Comparison of ENCODE assay signal across 32 mouse cellular contexts in the genomic region with DNA sequence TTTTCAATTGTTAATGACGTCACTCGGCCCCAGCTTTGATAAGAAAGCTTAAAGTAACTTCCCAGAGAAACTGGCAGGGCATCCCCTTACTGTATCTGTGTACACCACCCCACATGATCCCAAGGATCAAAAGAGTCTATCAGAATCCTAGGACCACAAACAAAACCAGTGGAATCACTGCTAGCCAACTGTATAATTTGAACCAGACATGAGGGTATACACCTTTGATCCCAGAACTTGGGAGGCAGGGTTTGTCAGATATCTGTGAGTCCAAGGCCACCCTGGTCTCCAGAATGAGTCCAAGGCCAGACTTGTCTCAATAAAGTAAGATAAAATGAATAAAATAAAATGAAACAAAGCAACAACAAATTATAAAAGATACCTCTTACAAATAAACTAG.
DNase-seq lines count a peak whose midpoint lies in the region; ATAC-seq and TF ChIP-seq lines count a peak whose summit lies in the region.
"Had no signal": no experiment of that assay in that cellular context is flagged by ENCODE, and none has a peak within 500 bp of the region (broad histone marks: within the 10 kb centered on the region; RNA-seq: fewer than 3 reads in every experiment).

No protein-coding gene starts in this region.

- no peak for TF ChIP-seq CTCF in heart, postnatal 0 days (IDR thresholded peaks at IDR 0.05; ENCODE audit: low read depth)

- no peak overlapping the region for H3K9ac ChIP-seq in embryonic facial prominence, embryonic 11.5 days (replicated peaks; ENCODE audit: low read length)
- H3K9ac ChIP-seq in heart, postnatal 0 days (replicated peaks; ENCODE audit: low read depth, low read length), result peak overlapping the region; percentile 11; the same call in 1 of the 2 replicates
- H3K9ac ChIP-seq: heart, embryonic 12.5 days; hindbrain, embryonic 15.5 days; limb, embryonic 12.5 days; liver, embryonic 13.5 days; midbrain, embryonic 13.5 days; neural tube, embryonic 13.5 days had no signal

- no peaks in the 10 kb centered on the region for H3K4me1 ChIP-seq in embryonic facial prominence, embryonic 11.5 days (ENCODE audit: control insufficient read depth, insufficient read depth, low read length)
- H3K4me1 ChIP-seq in embryonic facial prominence, embryonic 10.5 days, result no peaks in the 10 kb centered on the region
- H3K4me1 ChIP-seq in heart, postnatal 0 days (ENCODE audit: control insufficient read depth, insufficient read depth), result peaks cover 10% of the 10 kb centered on the region
- H3K4me1 ChIP-seq: limb, embryonic 12.5 days; liver, embryonic 13.5 days; midbrain, embryonic 13.5 days; neural tube, embryonic 13.5 days had no signal

- no peaks in the 10 kb centered on the region for H3K9me3 ChIP-seq in embryonic facial prominence, embryonic 11.5 days (replicated peaks; ENCODE audit: control insufficient read depth, low read length)
- H3K9me3 ChIP-seq in embryonic facial prominence, embryonic 10.5 days, result no peaks in the 10 kb centered on the region
- no peaks in the 10 kb centered on the region for H3K9me3 ChIP-seq in heart, postnatal 0 days (replicated peaks; ENCODE audit: control insufficient read depth, low read length)
- H3K9me3 ChIP-seq: heart, embryonic 12.5 days; hindbrain, embryonic 15.5 days; limb, embryonic 12.5 days; liver, embryonic 13.5 days; midbrain, embryonic 13.5 days; neural tube, embryonic 13.5 days had no signal

- H3K27me3 ChIP-seq in embryonic facial prominence, embryonic 11.5 days (ENCODE audit: control insufficient read depth, insufficient read depth, low read length), result no peaks in the 10 kb centered on the region
- H3K27me3 ChIP-seq in embryonic facial prominence, embryonic 10.5 days (replicated peaks; ENCODE audit: low read depth, poor library complexity, severe bottlenecking), result no peaks in the 10 kb centered on the region; the same call in 1 of the 2 replicates
- no peaks in the 10 kb centered on the region for H3K27me3 ChIP-seq in heart, postnatal 0 days (ENCODE audit: control insufficient read depth, insufficient read depth, low read length)
- H3K27me3 ChIP-seq: heart, embryonic 12.5 days; hindbrain, embryonic 15.5 days; limb, embryonic 12.5 days; liver, embryonic 13.5 days; midbrain, embryonic 13.5 days; neural tube, embryonic 13.5 days had no signal

- TF ChIP-seq EP300 in heart, postnatal 0 days (IDR thresholded peaks at IDR 0.05; ENCODE audit: low read depth), result 0 out of 2 replicates have a peak, but pooled peaks have one; percentile 6

- 54% methylated on average over 2 of the region's 2 CpGs for WGBS in embryonic facial prominence, embryonic 11.5 days
- WGBS in embryonic facial prominence, embryonic 10.5 days, result 73% methylated on average over 2 of the region's 2 CpGs
- WGBS in heart, postnatal 0 days, result 20% methylated on average over 2 of the region's 2 CpGs

- H3K36me3 ChIP-seq in embryonic facial prominence, embryonic 11.5 days (replicated peaks; ENCODE audit: control insufficient read depth, insufficient read depth, low read depth, low read length), result no peaks in the 10 kb centered on the region
- no peaks in the 10 kb centered on the region for H3K36me3 ChIP-seq in embryonic facial prominence, embryonic 10.5 days (replicated peaks)
- no peaks in the 10 kb centered on the region for H3K36me3 ChIP-seq in heart, postnatal 0 days (replicated peaks; ENCODE audit: control insufficient read depth, insufficient read depth, low read length)
- H3K36me3 ChIP-seq: heart, embryonic 12.5 days; hindbrain, embryonic 15.5 days; limb, embryonic 12.5 days; liver, embryonic 13.5 days; midbrain, embryonic 13.5 days; neural tube, embryonic 13.5 days had no signal

- DNase-seq in embryonic facial prominence, embryonic 11.5 days (ENCODE audit: low spot score), result peak; percentile 21
- DNase-seq in embryonic facial prominence, embryonic 10.5 days (ENCODE audit: low spot score), result no peak
- DNase-seq in heart, postnatal 0 days (ENCODE audit: low spot score), result no peak
- DNase-seq in heart, adult 9 months (ENCODE audit: low spot score in 2 of 2), result no peak
- DNase-seq in ovary, adult 18-20 months (ENCODE audit: low spot score), result peak; percentile 33
- DNase-seq in ovary, postnatal 36 days (ENCODE audit: low spot score), result no peak
- DNase-seq in cerebellum, adult 9-11 months, result no peak
- DNase-seq: B cell, adult 2 months; cerebellum, adult 11 months; cerebellum, adult 9-10 months; embryo, embryonic 11 days; gastrocnemius, adult 2 months; gastrocnemius, postnatal 36 days; liver, embryonic 13.5 days; lung, adult 2 months; lung, postnatal 10 days; retina, postnatal 1 day; right cerebral cortex, postnatal 14 days; thymus, adult 18-20 months; thymus, postnatal 25 days had no signal

- no peak overlapping the region for H3K4me3 ChIP-seq in embryonic facial prominence, embryonic 11.5 days (ENCODE audit: low read depth, low read length)
- H3K4me3 ChIP-seq in embryonic facial prominence, embryonic 10.5 days, result no peak overlapping the region
- no peak overlapping the region for H3K4me3 ChIP-seq in heart, postnatal 0 days (ENCODE audit: low read depth, low read length)
- H3K4me3 ChIP-seq: erythroblast, embryonic 14.5 days; gastrocnemius, adult 2 months; heart, embryonic 12.5 days; hindbrain, embryonic 15.5 days; layer of hippocampus, adult 2 months; left cerebral cortex, adult 2 months; limb, embryonic 12.5 days; liver, embryonic 13.5 days; midbrain, embryonic 13.5 days; neural tube, embryonic 13.5 days had no signal

- H3K4me2 ChIP-seq in embryonic facial prominence, embryonic 11.5 days (ENCODE audit: low read depth, low read length), result no peak overlapping the region
- H3K4me2 ChIP-seq in heart, postnatal 0 days (ENCODE audit: low read depth, low read length), result no peak overlapping the region
- H3K4me2 ChIP-seq: heart, embryonic 12.5 days; hindbrain, embryonic 15.5 days; limb, embryonic 12.5 days; liver, embryonic 13.5 days; midbrain, embryonic 13.5 days; neural tube, embryonic 13.5 days had no signal

- ATAC-seq in embryonic facial prominence, embryonic 11.5 days (replicated peaks; ENCODE audit: insufficient number of reproducible peaks, low FRiP score, low TSS enrichment, low read depth), result no peak
- no peak for ATAC-seq in heart, postnatal 0 days (ENCODE audit: insufficient read depth, low read depth)
- ATAC-seq: activated CD4-positive, CD25-positive, alpha-beta regulatory T cell, adult 4 months; forebrain, embryonic 16.5 days; inflammation-experienced regulatory T-cells, adult 6 months; midbrain, embryonic 13.5 days had no signal

- no peak overlapping the region for H3K27ac ChIP-seq in embryonic facial prominence, embryonic 11.5 days (replicated peaks; ENCODE audit: low read depth, low read length)
- H3K27ac ChIP-seq in embryonic facial prominence, embryonic 10.5 days (replicated peaks), result no peak overlapping the region
- peak overlapping the region; percentile 60 for H3K27ac ChIP-seq in heart, postnatal 0 days (ENCODE audit: low read depth)
- H3K27ac ChIP-seq: gastrocnemius, adult 2 months; hindbrain, embryonic 15.5 days; layer of hippocampus, adult 2 months; left cerebral cortex, adult 2 months; limb, embryonic 12.5 days; liver, embryonic 13.5 days; macrophage; midbrain, embryonic 13.5 days; neural tube, embryonic 13.5 days had no signal

Comparison
In these comparisons a context has a peak if more than half of its experiments do, and no peak if none do; other contexts are left out.
1. DNase-seq: peak in embryonic facial prominence, embryonic 11.5 days (single experiment) and ovary, adult 18-20 months (single experiment); none in embryonic facial prominence, embryonic 10.5 days (single experiment), heart, postnatal 0 days (single experiment), heart, adult 9 months (0 of 2), ovary, postnatal 36 days (single experiment) and cerebellum, adult 9-11 months (single experiment).